Mouse (Mus musculus): ENCODE data around the gene Sap30l. TPM values are rescaled to one million over a fixed set of nuclear protein-coding genes. Genes with fewer than 3 reads are reported as not detected.

Gene Sap30l
- total and polyA plus RNA-seq, 3 experiments, result 17.1 to 23.1 (median 20.8) TPM

- TF ChIP-seq ZKSCAN1 (IDR thresholded peaks at IDR 0.05; ENCODE audit: borderline replicate concordance, low read depth, low read length) (no peak), ELF1 (IDR thresholded peaks at IDR 0.05; ENCODE audit: low read depth, low read length) (peak; percentile 35; the same call in 1 of the 2 replicates), BHLHE40 (IDR thresholded peaks at IDR 0.05; ENCODE audit: low read depth, low read length) (no peak), TBP (conservative IDR thresholded peaks at IDR 0.05; ENCODE audit: low read depth, low read length) (no peak), JUND (conservative IDR thresholded peaks at IDR 0.05; ENCODE audit: low read depth, low read length) (no peak; the same call in 1 of the 2 replicates), ZC3H11A (IDR thresholded peaks at IDR 0.05; ENCODE audit: low read depth, low read length) (0 out of 2 replicates have a peak, but pooled peaks have one; percentile 34), MAX (IDR thresholded peaks at IDR 0.05; ENCODE audit: low read length) (no peak)
Measured at GRCm38 (mm10) chr11:57787913-57788312, 13.5 kb upstream of the Sap30l start (continued).

GRCm38 (mm10) chr11:57790866-57791535 lies 10.4 kb upstream of the Sap30l start:
- Histone ChIP-seq H3K79me2 (replicated peaks; ENCODE audit: control insufficient read depth, extremely low read depth, insufficient read depth, poor library complexity, severe bottlenecking) (no peaks in the 10 kb centered on the region), H3K9me3 (replicated peaks; ENCODE audit: low read length) (no peaks in the 10 kb centered on the region), H3K4me1 (ENCODE audit: control insufficient read depth in 1 of 2, insufficient read depth in 2 of 2) (0 out of 4 replicates have a peak, but pooled peaks cover 0 to 2% of the 10 kb centered on the region in 2 experiments), H3K27ac (ENCODE audit: insufficient read depth, low read depth) (no peak overlapping the region), H3K4me2 (ENCODE audit: insufficient read depth, low read depth, poor library complexity, severe bottlenecking) (peak overlapping the region; percentile 66), H3K36me3 (replicated peaks in 1 of 2; ENCODE audit: control insufficient read depth in 1 of 2, insufficient read depth in 1 of 2, low read length in 1 of 2) (no peaks in the 10 kb centered on the region), H3K27me3 (replicated peaks) (peaks cover 19% of the 10 kb centered on the region), H3K4me3 (replicated peaks in 1 of 3; ENCODE audit: low read depth in 2 of 3, low read length in 2 of 3, poor library complexity in 1 of 3) (no peak overlapping the region), H3K9ac (ENCODE audit: insufficient read depth, low read depth) (no peak overlapping the region)
- in situ Hi-C loops (cut with MboI; ENCODE audit: low pct_ligation_motif_present, low pct_unique_long_range_greater_than_20kb, low sequenced_read_pairs) (no loop called here), dilution Hi-C loops (cut with MboI; ENCODE audit: extremely low pct_ligation_motif_present, extremely low pct_unique_long_range_greater_than_20kb, low sequenced_read_pairs) (no loop called here)
- TF ChIP-seq NRF1 (IDR thresholded peaks at IDR 0.05; ENCODE audit: low read depth, low read length), result no peak
- TF ChIP-seq ZNF384 (IDR thresholded peaks at IDR 0.05; ENCODE audit: low read depth, low read length), result no peak
- TF ChIP-seq ETS1 (conservative IDR thresholded peaks at IDR 0.05; ENCODE audit: low read depth, low read length), result peak; percentile 81
- peak; percentile 94 for TF ChIP-seq MAFK (IDR thresholded peaks at IDR 0.05; ENCODE audit: insufficient replicate concordance, low read length)
- peak; percentile 42 for DNase-seq (ENCODE audit: extremely low read depth)

DNA sequence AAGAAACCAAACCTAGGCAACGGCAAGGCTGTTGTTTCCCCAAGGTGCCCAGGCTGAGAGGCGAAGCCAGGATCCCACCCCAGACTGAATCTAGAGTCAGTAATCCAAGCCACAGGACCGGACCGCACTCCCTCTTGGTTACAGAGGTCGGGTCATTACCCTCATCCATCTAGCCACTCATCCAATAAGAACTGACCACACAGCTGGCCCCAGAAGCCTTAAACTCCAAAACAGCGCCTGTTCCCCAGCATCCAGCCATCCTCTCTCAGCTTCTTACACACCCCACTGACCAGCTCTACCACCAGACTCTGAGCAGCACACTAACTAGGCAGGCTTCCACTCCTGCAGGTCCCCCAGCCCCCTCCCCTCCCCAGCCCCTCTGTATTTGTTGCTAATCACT lies 6.4 kb upstream of the Sap30l start:
- H3K4me3 ChIP-seq (replicated peaks in 1 of 3; ENCODE audit: low read depth in 2 of 3, low read length in 2 of 3, poor library complexity in 1 of 3), result no peak overlapping the region
- peaks cover 2% of the 10 kb centered on the region for H3K27me3 ChIP-seq (replicated peaks)
- H3K36me3 ChIP-seq (replicated peaks in 1 of 2; ENCODE audit: control insufficient read depth in 1 of 2, insufficient read depth in 1 of 2, low read length in 1 of 2), result no peaks in the 10 kb centered on the region
- no peak for TF ChIP-seq MAFK (IDR thresholded peaks at IDR 0.05; ENCODE audit: insufficient replicate concordance, low read length)
- no peak for TF ChIP-seq CTCF (conservative IDR thresholded peaks at IDR 0.05 in 1 of 2, IDR thresholded peaks at IDR 0.05 in 1 of 2; ENCODE audit: low read depth in 2 of 2, low read length in 2 of 2)
- TF ChIP-seq TBP (conservative IDR thresholded peaks at IDR 0.05; ENCODE audit: low read depth, low read length), result no peak
- TF ChIP-seq HCFC1 (IDR thresholded peaks at IDR 0.05; ENCODE audit: low read depth, low read length), result no peak
- no peak for TF ChIP-seq KAT2A (IDR thresholded peaks at IDR 0.05; ENCODE audit: insufficient replicate concordance, low read length)
- no peak for TF ChIP-seq E2F4 (IDR thresholded peaks at IDR 0.05; ENCODE audit: insufficient replicate concordance, low read depth, low read length)
- no peak for TF ChIP-seq MXI1 (IDR thresholded peaks at IDR 0.05; ENCODE audit: low read depth, low read length)
- TF ChIP-seq JUND (conservative IDR thresholded peaks at IDR 0.05; ENCODE audit: low read depth, low read length), result no peak
- no peak for TF ChIP-seq ZNF384 (IDR thresholded peaks at IDR 0.05; ENCODE audit: low read depth, low read length)
- no peak for TF ChIP-seq ELF1 (IDR thresholded peaks at IDR 0.05; ENCODE audit: low read depth, low read length)
- no peak for TF ChIP-seq RCOR1 (conservative IDR thresholded peaks at IDR 0.05; ENCODE audit: low read depth, low read length)
- TF ChIP-seq POLR2AphosphoS2 (IDR thresholded peaks at IDR 0.05; ENCODE audit: low read depth, low read length), result no peak
- TF ChIP-seq TCF12 (IDR thresholded peaks at IDR 0.05; ENCODE audit: low read depth, low read length), result no peak
- no peak for TF ChIP-seq BHLHE40 (IDR thresholded peaks at IDR 0.05; ENCODE audit: low read depth, low read length)
- TF ChIP-seq ZC3H11A (IDR thresholded peaks at IDR 0.05; ENCODE audit: low read depth, low read length), result no peak
- TF ChIP-seq IRF4 (IDR thresholded peaks at IDR 0.05; ENCODE audit: low read depth, low read length), result no peak
- TF ChIP-seq EP300 (IDR thresholded peaks at IDR 0.05; ENCODE audit: low read length), result no peak
- TF ChIP-seq RAD21 (IDR thresholded peaks at IDR 0.05; ENCODE audit: low read depth, low read length), result no peak
- TF ChIP-seq JUN (IDR thresholded peaks at IDR 0.05; ENCODE audit: insufficient read depth, low read depth, low read length), result no peak
- no peak for TF ChIP-seq MAZ (IDR thresholded peaks at IDR 0.05; ENCODE audit: low read depth, low read length)
- dilution Hi-C loops (cut with MboI; ENCODE audit: extremely low pct_ligation_motif_present, extremely low pct_unique_long_range_greater_than_20kb, low sequenced_read_pairs), result no loop called here
- in situ Hi-C loops (cut with MboI; ENCODE audit: low pct_ligation_motif_present, low pct_unique_long_range_greater_than_20kb, low sequenced_read_pairs), result no loop called here
- no peak overlapping the region for H3K4me2 ChIP-seq (ENCODE audit: insufficient read depth, low read depth, poor library complexity, severe bottlenecking)
- no peak for DNase-seq (ENCODE audit: extremely low read depth)
- H3K27ac ChIP-seq (ENCODE audit: insufficient read depth, low read depth), result no peak overlapping the region
- no peak overlapping the region for H3K9ac ChIP-seq (ENCODE audit: insufficient read depth, low read depth)
- no peaks in the 10 kb centered on the region for H3K9me3 ChIP-seq (replicated peaks; ENCODE audit: low read length)
- no peaks in the 10 kb centered on the region for H3K79me2 ChIP-seq (replicated peaks; ENCODE audit: control insufficient read depth, extremely low read depth, insufficient read depth, poor library complexity, severe bottlenecking)
- peaks cover 2% of the 10 kb centered on the region in 2 experiments; a peak in 2 of 4 replicates for H3K4me1 ChIP-seq (ENCODE audit: control insufficient read depth in 1 of 2, insufficient read depth in 2 of 2)

Measured in CH12.LX (cell line).